Mouse (Mus musculus): ENCODE results near the gene Dlat. TPM values are rescaled to one million over a fixed set of nuclear protein-coding genes. Genes with fewer than 3 reads are reported as not detected.

The Dlat gene
- total and polyA plus RNA-seq, 2 experiments from 2014 or later: 155 to 203 TPM

GRCm38 (mm10) chr9:50601536-50601935 lies 58.0 kb downstream of the Dlat start:
- peaks cover 15% of the 10 kb centered on the region for H3K4me1 ChIP-seq (ENCODE audit: control insufficient read depth, insufficient read depth)
- peaks cover 49% of the 10 kb centered on the region for H3K36me3 ChIP-seq (replicated peaks; ENCODE audit: control insufficient read depth, insufficient read depth, low read length)
- H3K4me2 ChIP-seq (ENCODE audit: low read depth, low read length): peak overlapping the region; percentile 96
- no peak for ATAC-seq (ENCODE audit: insufficient read depth, low read depth)
- H3K9me3 ChIP-seq (replicated peaks; ENCODE audit: control insufficient read depth, low read length): no peaks in the 10 kb centered on the region
- TF ChIP-seq EP300 (IDR thresholded peaks at IDR 0.05; ENCODE audit: low read depth) (no peak), CTCF (IDR thresholded peaks at IDR 0.05; ENCODE audit: low read depth) (no peak)
- peak overlapping the region; percentile 76 for H3K9ac ChIP-seq (replicated peaks; ENCODE audit: low read depth, low read length)
- peak overlapping the region; percentile 73 for H3K4me3 ChIP-seq (ENCODE audit: low read depth, low read length)
- no peaks in the 10 kb centered on the region for H3K27me3 ChIP-seq (ENCODE audit: control insufficient read depth, insufficient read depth, low read length)
- 39% methylated on average over 6 of the region's 6 CpGs for WGBS
- peak overlapping the region; percentile 86 for H3K27ac ChIP-seq (ENCODE audit: low read depth)
- DNase-seq (ENCODE audit: low spot score): peak; percentile 27

- Histone ChIP-seq H3K9me3 (replicated peaks; ENCODE audit: control insufficient read depth, low read length) (no peaks in the 10 kb centered on the region), H3K27ac (ENCODE audit: low read depth) (no peak overlapping the region), H3K4me3 (ENCODE audit: low read depth, low read length) (no peak overlapping the region), H3K4me1 (ENCODE audit: control insufficient read depth, insufficient read depth) (peaks cover 5% of the 10 kb centered on the region), H3K36me3 (replicated peaks; ENCODE audit: control insufficient read depth, insufficient read depth, low read length) (peaks cover 56% of the 10 kb centered on the region), H3K9ac (replicated peaks; ENCODE audit: low read depth, low read length) (no peak overlapping the region), H3K27me3 (ENCODE audit: control insufficient read depth, insufficient read depth, low read length) (no peaks in the 10 kb centered on the region), H3K4me2 (ENCODE audit: low read depth, low read length) (no peak overlapping the region)
- 89% methylated on average over 8 of the region's 8 CpGs for WGBS
- TF ChIP-seq CTCF (IDR thresholded peaks at IDR 0.05; ENCODE audit: low read depth) (no peak), EP300 (IDR thresholded peaks at IDR 0.05; ENCODE audit: low read depth) (no peak)
- DNase-seq (ENCODE audit: low spot score) (no peak), ATAC-seq (ENCODE audit: insufficient read depth, low read depth) (no peak)
Observed at GRCm38 (mm10) chr9:50596973-50597372, 62.6 kb downstream of the Dlat start.

GRCm38 (mm10) chr9:50594794-50595417 lies 64.7 kb downstream of the Dlat start:
- no peak overlapping the region for H3K9ac ChIP-seq (replicated peaks; ENCODE audit: low read depth, low read length)
- no peak for ATAC-seq (ENCODE audit: insufficient read depth, low read depth)
- H3K4me3 ChIP-seq (ENCODE audit: low read depth, low read length): no peak overlapping the region
- H3K9me3 ChIP-seq (replicated peaks; ENCODE audit: control insufficient read depth, low read length): no peaks in the 10 kb centered on the region
- DNase-seq (ENCODE audit: low spot score): no peak
- H3K27ac ChIP-seq (ENCODE audit: low read depth): no peak overlapping the region
- 66% methylated on average over 12 of the region's 12 CpGs for WGBS
- peaks cover 50% of the 10 kb centered on the region for H3K36me3 ChIP-seq (replicated peaks; ENCODE audit: control insufficient read depth, insufficient read depth, low read length)
- TF ChIP-seq EP300 (IDR thresholded peaks at IDR 0.05; ENCODE audit: low read depth) (no peak), CTCF (IDR thresholded peaks at IDR 0.05; ENCODE audit: low read depth) (no peak)
- H3K27me3 ChIP-seq (ENCODE audit: control insufficient read depth, insufficient read depth, low read length): no peaks in the 10 kb centered on the region
- no peaks in the 10 kb centered on the region for H3K4me1 ChIP-seq (ENCODE audit: control insufficient read depth, insufficient read depth)
- no peak overlapping the region for H3K4me2 ChIP-seq (ENCODE audit: low read depth, low read length)

- no peak overlapping the region for H3K4me2 ChIP-seq (ENCODE audit: low read depth, low read length)
- H3K9me3 ChIP-seq (replicated peaks; ENCODE audit: control insufficient read depth, low read length): no peaks in the 10 kb centered on the region
- H3K4me3 ChIP-seq (ENCODE audit: low read depth, low read length): no peak overlapping the region
- no peak overlapping the region for H3K9ac ChIP-seq (replicated peaks; ENCODE audit: low read depth, low read length)
- TF ChIP-seq CTCF (IDR thresholded peaks at IDR 0.05; ENCODE audit: low read depth): peak; percentile 54
- no peak for TF ChIP-seq EP300 (IDR thresholded peaks at IDR 0.05; ENCODE audit: low read depth)
- no peak overlapping the region for H3K27ac ChIP-seq (ENCODE audit: low read depth)
- ATAC-seq (ENCODE audit: insufficient read depth, low read depth) (no peak), DNase-seq (ENCODE audit: low spot score) (no peak)
- H3K4me1 ChIP-seq (ENCODE audit: control insufficient read depth, insufficient read depth): no peaks in the 10 kb centered on the region
- 91% methylated on average over 3 of the region's 3 CpGs for WGBS
- H3K27me3 ChIP-seq (ENCODE audit: control insufficient read depth, insufficient read depth, low read length): no peaks in the 10 kb centered on the region
- peaks cover 36% of the 10 kb centered on the region for H3K36me3 ChIP-seq (replicated peaks; ENCODE audit: control insufficient read depth, insufficient read depth, low read length)
Observed at GRCm38 (mm10) chr9:50593544-50593943, 66.0 kb downstream of the Dlat start.

GRCm38 (mm10) chr9:50592955-50593354 lies 66.6 kb downstream of the Dlat start:
- H3K9ac ChIP-seq (replicated peaks; ENCODE audit: low read depth, low read length): no peak overlapping the region
- H3K4me1 ChIP-seq (ENCODE audit: control insufficient read depth, insufficient read depth): no peaks in the 10 kb centered on the region
- WGBS: 85% methylated on average over 9 of the region's 9 CpGs
- ATAC-seq (ENCODE audit: insufficient read depth, low read depth) (no peak), DNase-seq (ENCODE audit: low spot score) (no peak)
- no peaks in the 10 kb centered on the region for H3K27me3 ChIP-seq (ENCODE audit: control insufficient read depth, insufficient read depth, low read length)
- no peak overlapping the region for H3K27ac ChIP-seq (ENCODE audit: low read depth)
- no peak overlapping the region for H3K4me2 ChIP-seq (ENCODE audit: low read depth, low read length)
- no peaks in the 10 kb centered on the region for H3K9me3 ChIP-seq (replicated peaks; ENCODE audit: control insufficient read depth, low read length)
- peaks cover 31% of the 10 kb centered on the region for H3K36me3 ChIP-seq (replicated peaks; ENCODE audit: control insufficient read depth, insufficient read depth, low read length)
- no peak overlapping the region for H3K4me3 ChIP-seq (ENCODE audit: low read depth, low read length)
- no peak for TF ChIP-seq CTCF (IDR thresholded peaks at IDR 0.05; ENCODE audit: low read depth)
- TF ChIP-seq EP300 (IDR thresholded peaks at IDR 0.05; ENCODE audit: low read depth): no peak

All from heart, postnatal 0 days (tissue).